Mouse (Mus musculus): ENCODE results near the gene Cpne1. TPM values are rescaled to one million over a fixed set of nuclear protein-coding genes. Genes with fewer than 3 reads are reported as not detected.

Gene Cpne1
- polyA plus RNA-seq (2012; rRNA removed) = 78.8 and 96.1 TPM in 2 replicates

- DNase-seq (ENCODE audit: low read depth) = peak; percentile 96
- TF ChIP-seq POLR2A (IDR thresholded peaks at IDR 0.05; ENCODE audit: borderline replicate concordance, extremely low read depth, insufficient read depth, insufficient read length, poor library complexity, severe bottlenecking) = peak; percentile 79
- TF ChIP-seq CTCF (IDR thresholded peaks at IDR 0.05; ENCODE audit: borderline replicate concordance, extremely low read depth, insufficient read depth, insufficient read length) = no peak
Observed at GRCm38 (mm10) chr2:156111358-156112079, at the start of gene Cpne1, which contains the start of gene Rbm12. Gene Cpne1 (minus strand): TSS chr2:156111965. Gene Rbm12 (minus strand): TSS chr2:156111978.

- DNase-seq (ENCODE audit: low read depth) = peak; percentile 14
- TF ChIP-seq CTCF (IDR thresholded peaks at IDR 0.05; ENCODE audit: borderline replicate concordance, extremely low read depth, insufficient read depth, insufficient read length) (no peak), POLR2A (IDR thresholded peaks at IDR 0.05; ENCODE audit: borderline replicate concordance, extremely low read depth, insufficient read depth, insufficient read length, poor library complexity, severe bottlenecking) (no peak)
Observed at GRCm38 (mm10) chr2:156151538-156151937, 39.8 kb upstream of the Cpne1 start.

DNA sequence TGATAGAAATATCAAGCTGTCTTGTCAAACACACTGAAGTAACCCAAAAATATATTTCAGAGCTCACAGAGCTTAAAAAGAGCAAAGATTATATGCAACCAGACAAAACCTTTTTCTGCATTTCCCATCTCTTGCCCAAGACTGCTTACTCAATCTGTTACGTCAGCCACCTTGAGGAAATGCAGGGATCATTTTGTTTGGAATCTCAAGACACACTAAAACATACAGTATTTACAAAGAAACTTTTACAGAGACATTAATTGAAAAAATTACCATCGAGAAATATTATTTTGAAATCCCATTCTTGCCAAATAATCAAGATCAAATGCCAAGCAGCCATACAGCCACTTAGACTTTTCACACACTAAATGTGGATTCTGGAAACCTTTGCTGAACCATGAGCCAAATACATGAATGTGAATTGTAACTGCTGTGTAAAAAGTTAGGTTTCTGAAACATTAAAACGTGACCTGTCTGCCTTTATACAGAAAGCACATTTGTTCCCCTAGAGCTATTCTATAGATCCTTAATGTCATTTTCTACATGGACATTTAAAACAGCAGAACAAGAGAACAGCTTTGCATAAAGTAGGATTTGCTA, 35.7 kb upstream of the Cpne1 start:
- no peak for DNase-seq (ENCODE audit: low read depth)

DNA sequence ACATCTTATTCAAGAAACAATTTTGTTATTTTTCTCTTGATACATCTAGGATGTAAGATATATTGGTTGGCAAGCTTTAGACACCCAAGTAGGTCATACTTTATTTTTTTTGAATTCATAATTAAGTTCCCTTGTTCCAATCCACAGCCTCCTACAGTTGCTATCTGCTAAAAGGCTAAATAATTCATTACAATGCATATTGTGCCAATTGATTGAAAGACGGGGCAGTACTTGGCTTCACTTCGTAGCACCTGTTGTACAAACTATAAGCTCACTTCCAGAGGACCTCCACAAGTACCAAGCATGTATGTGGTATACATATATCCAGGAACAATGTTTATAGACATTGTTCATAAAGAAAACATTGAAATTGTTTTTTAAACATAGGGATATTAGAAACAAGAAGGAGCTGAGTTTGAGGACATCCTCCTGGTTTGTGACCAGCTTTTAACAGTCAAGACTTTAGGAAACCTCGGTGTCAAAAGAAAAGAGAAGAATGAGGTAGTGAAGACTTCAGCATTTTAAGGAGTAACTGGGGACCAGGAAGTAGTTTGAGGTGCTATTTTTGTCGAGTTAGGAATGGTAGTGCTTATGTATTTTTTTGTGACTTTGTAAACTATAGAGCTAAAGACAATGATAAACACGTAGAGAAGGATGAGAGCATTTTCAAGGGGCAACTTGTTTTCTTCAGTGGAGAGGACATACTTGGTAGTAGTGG, 34.7 kb upstream of the Cpne1 start:
- TF ChIP-seq POLR2A (IDR thresholded peaks at IDR 0.05; ENCODE audit: borderline replicate concordance, extremely low read depth, insufficient read depth, insufficient read length, poor library complexity, severe bottlenecking) (no peak), CTCF (IDR thresholded peaks at IDR 0.05; ENCODE audit: borderline replicate concordance, extremely low read depth, insufficient read depth, insufficient read length) (no peak)
- no peak for DNase-seq (ENCODE audit: low read depth)

More for the DNA sequence above, 35.7 kb upstream of the Cpne1 start:
- TF ChIP-seq POLR2A (IDR thresholded peaks at IDR 0.05; ENCODE audit: borderline replicate concordance, extremely low read depth, insufficient read depth, insufficient read length, poor library complexity, severe bottlenecking) (no peak), CTCF (IDR thresholded peaks at IDR 0.05; ENCODE audit: borderline replicate concordance, extremely low read depth, insufficient read depth, insufficient read length) (no peak)

DNA sequence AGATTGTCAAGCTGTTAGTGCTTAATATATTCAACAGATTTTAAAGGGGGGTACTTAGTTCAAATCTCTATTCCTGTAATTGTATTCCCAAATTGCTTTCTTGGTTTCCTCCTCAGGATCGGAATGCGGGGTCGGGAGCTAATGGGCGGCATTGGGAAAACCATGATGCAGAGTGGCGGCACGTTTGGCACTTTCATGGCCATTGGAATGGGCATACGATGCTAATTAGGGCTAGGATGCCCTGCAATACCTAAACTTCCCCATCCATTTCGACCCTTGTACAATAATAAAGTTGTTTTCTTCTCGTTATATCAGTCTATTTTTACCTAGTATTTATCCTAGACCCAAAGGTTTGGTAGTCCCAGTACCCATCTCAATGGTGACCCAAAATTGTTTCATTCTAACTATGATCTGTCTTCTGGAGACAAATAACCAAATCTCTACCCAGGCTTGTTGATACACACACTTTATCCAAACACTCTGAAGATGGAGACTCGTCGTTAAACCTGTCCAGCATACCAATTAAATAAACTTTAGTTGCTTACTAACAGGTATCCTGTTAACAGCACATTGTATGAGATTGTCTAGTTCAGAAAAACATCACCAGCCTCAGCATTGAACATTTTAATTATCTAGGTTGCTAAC, 33.8 kb upstream of the Cpne1 start:
- no peak for DNase-seq (ENCODE audit: low read depth)
- TF ChIP-seq CTCF (IDR thresholded peaks at IDR 0.05; ENCODE audit: borderline replicate concordance, extremely low read depth, insufficient read depth, insufficient read length) (no peak), POLR2A (IDR thresholded peaks at IDR 0.05; ENCODE audit: borderline replicate concordance, extremely low read depth, insufficient read depth, insufficient read length, poor library complexity, severe bottlenecking) (no peak)

DNA sequence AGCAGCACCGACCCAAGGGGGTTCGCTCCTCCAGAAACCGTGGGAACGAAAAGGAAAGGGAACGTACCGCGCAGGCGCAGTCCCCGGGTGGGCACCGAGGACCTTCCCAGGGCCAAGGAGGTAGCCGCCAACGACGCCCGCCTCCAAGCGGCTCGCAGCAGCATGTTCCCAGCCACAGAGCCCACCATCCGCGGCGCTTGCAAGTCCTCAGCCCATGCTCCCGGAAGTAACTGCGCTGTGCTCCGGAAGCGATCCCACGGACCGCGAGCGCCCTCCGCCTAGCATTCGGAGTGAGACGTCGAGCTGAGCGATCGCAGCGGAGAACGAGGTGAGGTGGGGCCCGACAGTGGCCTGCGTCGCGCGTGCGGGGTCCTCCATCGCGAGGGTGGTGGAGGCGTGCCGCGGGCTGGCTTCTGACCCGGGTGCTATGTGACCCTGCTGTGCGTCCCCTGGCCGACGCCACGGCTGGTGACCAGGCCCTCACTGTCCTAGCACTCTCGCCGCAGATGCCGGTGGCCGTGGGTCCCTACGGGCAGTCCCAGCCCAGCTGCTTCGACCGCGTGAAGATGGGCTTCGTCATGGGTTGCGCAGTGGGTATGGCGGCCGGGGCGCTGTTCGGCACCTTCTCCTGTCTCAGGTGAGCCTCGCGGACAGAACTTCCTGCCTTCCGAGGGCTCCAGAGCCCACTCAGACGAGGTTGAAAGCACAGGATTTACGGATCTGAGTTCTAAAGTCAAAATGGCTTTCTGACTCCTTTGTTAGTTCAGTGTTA, 32.4 kb upstream of the Cpne1 start, which contains the start of the genes Romo1 and Nfs1:
Romo1 (plus strand) TSS at position 87 of the 772 bp plus-strand sequence.
Nfs1 (minus strand) TSS at position 234 of the 772 bp plus-strand sequence.
- peak; percentile 99 for DNase-seq (ENCODE audit: low read depth)
- TF ChIP-seq CTCF (IDR thresholded peaks at IDR 0.05; ENCODE audit: borderline replicate concordance, extremely low read depth, insufficient read depth, insufficient read length) = peak; percentile 38; the same call in 1 of the 2 replicates
- peak; percentile 62; the same call in 1 of the 2 replicates for TF ChIP-seq POLR2A (IDR thresholded peaks at IDR 0.05; ENCODE audit: borderline replicate concordance, extremely low read depth, insufficient read depth, insufficient read length, poor library complexity, severe bottlenecking)

DNA sequence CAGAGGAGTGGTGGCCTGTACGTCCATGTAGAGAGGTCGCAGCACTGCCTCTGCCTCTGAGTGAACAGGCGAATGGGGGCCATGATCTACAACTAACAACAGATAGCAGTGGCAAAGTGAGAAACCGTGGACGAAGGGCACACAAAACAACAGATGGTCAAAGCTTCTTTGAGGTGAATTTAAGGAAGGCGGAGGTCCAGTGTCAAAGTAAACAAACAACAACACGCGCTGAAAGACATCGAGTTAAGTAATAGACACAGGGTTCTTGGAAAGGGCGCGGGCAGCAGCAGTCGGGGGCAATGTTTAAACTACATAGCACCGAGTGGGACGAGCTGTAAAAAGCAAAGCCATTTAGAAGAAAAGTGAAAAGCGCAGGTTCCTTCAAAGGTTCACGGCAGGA, 31.6 kb upstream of the Cpne1 start:
- TF ChIP-seq POLR2A (IDR thresholded peaks at IDR 0.05; ENCODE audit: borderline replicate concordance, extremely low read depth, insufficient read depth, insufficient read length, poor library complexity, severe bottlenecking) (no peak), CTCF (IDR thresholded peaks at IDR 0.05; ENCODE audit: borderline replicate concordance, extremely low read depth, insufficient read depth, insufficient read length) (no peak)
- no peak for DNase-seq (ENCODE audit: low read depth)

DNA sequence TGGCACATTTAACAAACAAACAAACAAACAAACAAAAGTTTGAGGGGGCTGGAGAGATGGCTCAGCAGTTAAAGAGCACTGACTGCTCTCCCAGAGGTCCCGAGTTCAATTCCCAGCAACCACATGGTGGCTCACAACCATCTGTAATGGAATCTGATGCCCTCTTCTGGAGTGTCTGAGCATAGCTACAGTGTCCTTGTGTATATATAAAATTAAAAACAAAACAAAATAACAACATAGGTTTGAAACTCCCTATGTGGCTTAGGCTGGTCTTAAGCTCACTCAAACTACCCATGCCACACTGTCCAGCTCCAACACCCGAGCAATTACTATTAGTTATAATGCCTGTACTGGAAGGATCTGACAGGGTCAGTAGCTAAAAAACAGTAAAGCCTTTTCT, 31.1 kb upstream of the Cpne1 start:
- TF ChIP-seq CTCF (IDR thresholded peaks at IDR 0.05; ENCODE audit: borderline replicate concordance, extremely low read depth, insufficient read depth, insufficient read length) = no peak
- TF ChIP-seq POLR2A (IDR thresholded peaks at IDR 0.05; ENCODE audit: borderline replicate concordance, extremely low read depth, insufficient read depth, insufficient read length, poor library complexity, severe bottlenecking) = no peak
- no peak for DNase-seq (ENCODE audit: low read depth)

GRCm38 (mm10) chr2:156135695-156136094, 23.9 kb upstream of the Cpne1 start:
- no peak for DNase-seq (ENCODE audit: low read depth)

DNA sequence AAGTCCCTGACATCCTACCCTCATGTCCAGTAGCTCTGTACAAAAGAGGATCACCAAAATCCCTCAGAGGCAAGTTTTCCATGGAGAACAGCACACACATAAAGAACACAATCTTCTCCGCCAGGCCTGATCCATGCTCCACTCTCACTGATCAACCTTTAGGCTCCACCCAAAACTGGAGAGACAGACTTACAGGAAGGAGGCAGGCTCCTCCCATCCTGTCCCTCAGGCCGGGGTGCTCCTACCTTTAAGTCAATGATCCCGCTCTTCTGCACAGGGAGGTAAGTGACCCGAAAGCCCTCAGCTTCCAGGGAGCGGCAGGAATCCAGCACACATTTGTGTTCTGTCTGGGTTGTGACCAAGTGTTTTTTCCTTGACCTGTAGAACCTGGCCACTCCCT, 22.4 kb upstream of the Cpne1 start:
- DNase-seq (ENCODE audit: low read depth) = no peak
- TF ChIP-seq POLR2A (IDR thresholded peaks at IDR 0.05; ENCODE audit: borderline replicate concordance, extremely low read depth, insufficient read depth, insufficient read length, poor library complexity, severe bottlenecking) (no peak), CTCF (IDR thresholded peaks at IDR 0.05; ENCODE audit: borderline replicate concordance, extremely low read depth, insufficient read depth, insufficient read length) (no peak)

More at GRCm38 (mm10) chr2:156135695-156136094, 23.9 kb upstream of the Cpne1 start:
- TF ChIP-seq POLR2A (IDR thresholded peaks at IDR 0.05; ENCODE audit: borderline replicate concordance, extremely low read depth, insufficient read depth, insufficient read length, poor library complexity, severe bottlenecking) (no peak), CTCF (IDR thresholded peaks at IDR 0.05; ENCODE audit: borderline replicate concordance, extremely low read depth, insufficient read depth, insufficient read length) (peak; percentile 23; the same call in 1 of the 2 replicates)

Measured in brain, embryonic 14.5 days (tissue).